Mouse (Mus musculus) liver, embryonic 11.5 days (tissue): ENCODE measurements at regions not wholly inside any gene's neighbourhood (a gene's known extent, or its start where the extent isn't known, plus 50 kb on each side); places are given as distances from the start of the nearest gene placed in this dataset.

Experiments
- ATAC-seq: fragments of 200-750 bp; cut with Nextera tagmentation; replicated peaks from 2 replicates; pipeline ENCODE4 v1.8.0; 2017; ENCODE audit warnings: moderate number of reproducible peaks, mild to moderate bottlenecking, moderate TSS enrichment, moderate library complexity; ENCODE audit not compliant: low FRiP score
- DNase-seq: peaks from one replicate; pipeline ENCODE4 v3.0.0-alpha.2; 2017; ENCODE audit warnings: low spot score
- H3K27ac ChIP-seq: fragments of 300-500 bp; sonication (generic); 2 replicates; pipeline ENCODE4 v1.5.1; 2014; ENCODE audit warnings: mild to moderate bottlenecking, low read depth, low read length, control low read depth
- H3K27me3 ChIP-seq: fragments of 300-500 bp; sonication (generic); replicated peaks from 2 replicates; pipeline ENCODE4 v1.6.1; 2014; ENCODE audit warnings: low read length, mixed read lengths; ENCODE audit not compliant: control insufficient read depth, insufficient read depth
- H3K36me3 ChIP-seq: fragments of 300-500 bp; sonication (generic); 2 replicates; pipeline ENCODE4 v1.6.1; 2014; ENCODE audit warnings: mild to moderate bottlenecking, low read length, moderate library complexity, mixed read lengths; ENCODE audit not compliant: control insufficient read depth, insufficient read depth
- H3K4me1 ChIP-seq: fragments of 300-500 bp; sonication (generic); replicated peaks from 2 replicates; pipeline ENCODE4 v1.6.1; 2014; ENCODE audit warnings: low read length, mixed read lengths; ENCODE audit not compliant: control insufficient read depth, insufficient read depth
- H3K4me2 ChIP-seq: fragments of 300-500 bp; sonication (generic); 2 replicates; pipeline ENCODE4 v1.6.1; 2014; ENCODE audit warnings: mild to moderate bottlenecking, control low read depth, moderate library complexity
- H3K4me3 ChIP-seq: fragments of 300-500 bp; sonication (generic); 2 replicates; pipeline ENCODE4 v1.5.1; 2014; ENCODE audit warnings: low read depth, low read length, control low read depth
- H3K9ac ChIP-seq: fragments of 300-500 bp; sonication (generic); 2 replicates; pipeline ENCODE4 v1.6.1; 2014; ENCODE audit warnings: low read depth, low read length, control low read depth
- H3K9me3 ChIP-seq: fragments of 300-500 bp; sonication (generic); 2 replicates; pipeline ENCODE4 v1.6.1; 2016; ENCODE audit warnings: low read length, inconsistent platforms, mixed read lengths; ENCODE audit not compliant: control insufficient read depth
- WGBS: fragments of 180-500 bp; shearing (Covaris S2); extraction: QIAGEN DNeasy Blood & Tissue Kit; methylation state at CpG from one replicate; pipeline ENCODE4 v1.1.7; 2014; 5-methylcytosine and 5-hydroxymethylcytosine counted together

DNA sequence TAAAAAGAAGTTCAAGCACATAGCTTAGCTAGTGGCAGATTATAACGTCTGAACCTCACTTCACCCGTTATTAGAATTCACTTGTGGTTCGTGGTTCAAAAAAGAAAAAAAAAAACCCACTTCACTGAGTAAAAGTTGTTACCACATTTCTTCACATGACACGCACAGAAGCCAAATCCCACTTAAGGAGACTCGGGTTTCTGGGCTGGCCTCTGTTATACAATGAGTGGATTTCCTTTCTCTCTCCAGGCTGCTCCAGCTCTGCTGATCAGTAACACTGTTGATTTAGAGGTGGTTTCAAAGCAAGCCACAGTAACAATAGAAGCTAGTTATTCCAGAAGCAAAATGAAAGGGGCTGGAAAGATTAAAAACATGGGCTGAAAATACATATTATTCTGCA is 147.4 kb downstream of the Rnd3 start:
- no peak overlapping the region for H3K4me2 ChIP-seq
- no peaks in the 10 kb centered on the region for H3K27me3 ChIP-seq
- no peaks in the 10 kb centered on the region for H3K9me3 ChIP-seq
- no peak overlapping the region for H3K4me3 ChIP-seq
- WGBS, result 63% methylated on average over 5 of the region's 5 CpGs
- DNase-seq, result no peak
- no peaks in the 10 kb centered on the region for H3K4me1 ChIP-seq
- no peak overlapping the region for H3K9ac ChIP-seq
- no peak for ATAC-seq
- no peaks in the 10 kb centered on the region for H3K36me3 ChIP-seq
- H3K27ac ChIP-seq, result no peak overlapping the region

DNA sequence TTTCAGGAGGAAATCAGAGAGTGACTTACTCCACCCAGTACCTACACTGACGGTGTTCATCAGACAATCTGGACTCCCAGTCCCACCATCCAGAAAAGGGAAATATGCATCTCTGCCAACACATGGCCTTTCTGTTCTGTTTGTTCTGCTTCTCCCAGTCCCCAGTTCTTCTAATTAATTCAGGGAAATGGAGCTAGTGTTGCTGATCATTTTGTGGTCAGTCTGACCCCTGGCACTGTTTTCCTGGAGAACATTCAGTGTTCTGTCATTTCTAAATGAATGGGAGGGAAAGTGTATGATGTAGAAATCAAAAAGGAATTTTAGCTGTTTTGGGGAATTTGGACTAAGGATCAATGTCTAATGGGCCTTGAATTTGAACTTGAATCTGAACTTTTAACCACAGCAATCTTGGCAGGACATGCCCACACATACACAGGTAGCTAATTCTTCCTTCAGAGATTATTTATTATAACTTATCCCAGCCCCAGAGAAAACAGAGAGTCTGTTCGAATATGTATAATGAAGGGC is 165.0 kb downstream of the Rnd3 start:
- Histone ChIP-seq H3K36me3 (no peaks in the 10 kb centered on the region), H3K4me3 (no peak overlapping the region), H3K4me2 (no peak overlapping the region), H3K9me3 (no peaks in the 10 kb centered on the region), H3K27ac (no peak overlapping the region), H3K4me1 (no peaks in the 10 kb centered on the region), H3K27me3 (no peaks in the 10 kb centered on the region), H3K9ac (no peak overlapping the region)
- DNase-seq (no peak), ATAC-seq (no peak)
- WGBS, result 76% methylated on average over 2 of the region's 2 CpGs

DNA sequence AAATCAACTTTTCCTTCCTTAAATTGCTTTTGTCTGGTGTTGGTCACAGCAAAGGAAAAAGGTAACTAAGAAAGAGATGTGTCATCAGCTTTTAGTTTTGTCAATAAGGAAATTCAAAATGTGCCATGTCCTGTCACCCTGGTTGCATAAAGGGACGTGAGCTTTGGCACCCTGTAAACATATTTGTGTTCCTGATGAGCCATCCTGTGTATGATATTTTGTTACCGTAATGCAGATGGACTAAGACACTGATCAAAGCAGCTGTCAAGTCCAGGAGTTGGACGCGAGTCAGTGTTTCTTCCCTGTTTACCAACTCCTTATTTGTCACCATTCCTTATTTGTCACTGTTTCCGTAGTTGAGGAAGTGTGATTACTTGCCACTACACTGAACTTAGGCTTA is 166.3 kb downstream of the Rnd3 start:
- ATAC-seq (no peak), DNase-seq (no peak)
- WGBS, result 80% methylated on average over 5 of the region's 5 CpGs
- H3K9ac ChIP-seq, result no peak overlapping the region
- no peak overlapping the region for H3K27ac ChIP-seq
- no peak overlapping the region for H3K4me3 ChIP-seq
- no peak overlapping the region for H3K4me2 ChIP-seq
- H3K27me3 ChIP-seq, result no peaks in the 10 kb centered on the region
- no peaks in the 10 kb centered on the region for H3K9me3 ChIP-seq
- no peaks in the 10 kb centered on the region for H3K4me1 ChIP-seq
- H3K36me3 ChIP-seq, result no peaks in the 10 kb centered on the region

DNA sequence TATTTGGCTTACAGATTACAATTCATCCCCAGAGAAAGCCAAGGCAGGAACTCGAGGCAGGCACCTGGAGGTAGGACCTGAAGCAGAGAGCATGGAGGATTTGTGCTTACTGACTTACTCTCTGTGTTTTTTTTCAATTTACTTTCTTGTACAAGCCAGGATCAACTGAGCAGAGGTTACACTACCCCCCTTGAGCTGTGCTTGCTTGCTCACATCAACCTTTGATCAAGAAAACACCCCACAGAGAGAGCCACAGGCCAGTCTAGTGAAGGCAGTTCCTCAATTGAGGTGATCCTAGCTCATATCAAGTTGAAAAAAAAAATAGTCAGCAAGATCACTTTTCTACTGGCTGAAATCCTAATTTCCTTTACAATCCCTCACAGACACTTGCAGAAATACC is 170.6 kb downstream of the Rnd3 start:
- Histone ChIP-seq H3K27ac (no peak overlapping the region), H3K9ac (no peak overlapping the region), H3K4me3 (no peak overlapping the region), H3K4me2 (no peak overlapping the region), H3K4me1 (no peaks in the 10 kb centered on the region), H3K9me3 (no peaks in the 10 kb centered on the region), H3K36me3 (no peaks in the 10 kb centered on the region), H3K27me3 (no peaks in the 10 kb centered on the region)
- ATAC-seq (no peak), DNase-seq (no peak)
- 68% methylated on average over 1 of the region's 1 CpGs for WGBS

DNA sequence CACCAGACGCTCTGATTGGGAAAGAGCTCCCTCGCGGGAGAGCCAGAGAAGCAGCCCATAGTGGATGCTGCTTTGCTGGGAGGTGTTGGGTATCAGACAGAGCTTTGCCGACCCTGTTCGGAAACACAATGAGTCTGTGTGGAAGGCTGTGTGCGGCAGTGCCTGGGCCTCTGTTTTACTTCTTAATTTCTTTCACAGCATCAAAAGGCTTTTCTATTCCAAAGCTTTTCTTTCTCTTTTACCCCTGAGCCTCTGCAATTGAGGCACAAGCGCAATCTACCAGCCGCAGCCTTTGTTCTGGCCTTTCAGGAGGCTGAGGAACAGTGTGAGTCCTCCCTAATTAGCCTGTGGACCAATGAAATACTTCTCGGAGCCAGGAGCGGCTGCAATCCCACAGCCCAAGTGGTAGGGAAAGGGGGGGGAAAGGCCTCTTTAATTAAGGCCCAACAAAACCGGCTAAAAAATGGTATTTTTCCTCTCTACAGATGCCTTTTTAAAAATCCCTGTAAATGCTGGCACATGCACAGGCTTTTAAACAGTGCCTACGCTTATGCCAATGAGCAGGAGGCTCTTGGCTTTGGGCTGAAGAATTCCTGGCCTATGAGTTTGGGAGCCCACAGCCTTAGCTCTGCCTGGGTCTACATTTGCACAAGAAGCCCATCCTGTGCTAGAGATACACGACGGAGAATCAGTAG is 177.6 kb downstream of the Rnd3 start:
- Histone ChIP-seq H3K9ac (no peak overlapping the region), H3K9me3 (no peaks in the 10 kb centered on the region), H3K4me2 (0 out of 2 replicates have a peak overlapping the region, but pooled peaks have one; percentile 3), H3K27ac (no peak overlapping the region), H3K4me1 (no peaks in the 10 kb centered on the region), H3K4me3 (no peak overlapping the region), H3K27me3 (no peaks in the 10 kb centered on the region), H3K36me3 (no peaks in the 10 kb centered on the region)
- WGBS, result 24% methylated on average over 14 of the region's 14 CpGs
- ATAC-seq (no peak), DNase-seq (no peak)

DNA sequence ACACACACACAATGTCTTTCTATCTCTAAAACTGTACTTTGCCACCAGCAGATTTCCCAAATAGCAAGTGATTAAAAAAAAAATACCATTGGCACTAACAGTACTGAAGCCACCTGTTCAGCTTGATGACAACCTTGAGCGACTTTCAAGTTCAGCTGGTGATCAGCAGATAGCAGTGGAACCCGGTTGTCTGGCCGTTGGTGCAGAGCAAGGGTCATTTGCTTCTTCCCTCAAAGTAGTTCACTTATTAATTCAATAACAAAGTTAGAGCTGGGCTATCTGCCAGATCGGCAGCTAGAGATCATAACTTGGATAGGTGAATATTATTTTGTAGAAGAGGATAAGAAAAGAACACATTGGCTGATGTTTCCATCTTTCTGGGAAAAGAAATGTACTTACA is 180.5 kb downstream of the Rnd3 start:
- DNase-seq (no peak), ATAC-seq (no peak)
- no peaks in the 10 kb centered on the region for H3K9me3 ChIP-seq
- no peak overlapping the region for H3K9ac ChIP-seq
- no peak overlapping the region for H3K27ac ChIP-seq
- no peaks in the 10 kb centered on the region for H3K27me3 ChIP-seq
- no peak overlapping the region for H3K4me3 ChIP-seq
- no peaks in the 10 kb centered on the region for H3K4me1 ChIP-seq
- no peak overlapping the region for H3K4me2 ChIP-seq
- 78% methylated on average over 4 of the region's 4 CpGs for WGBS
- no peaks in the 10 kb centered on the region for H3K36me3 ChIP-seq

DNA sequence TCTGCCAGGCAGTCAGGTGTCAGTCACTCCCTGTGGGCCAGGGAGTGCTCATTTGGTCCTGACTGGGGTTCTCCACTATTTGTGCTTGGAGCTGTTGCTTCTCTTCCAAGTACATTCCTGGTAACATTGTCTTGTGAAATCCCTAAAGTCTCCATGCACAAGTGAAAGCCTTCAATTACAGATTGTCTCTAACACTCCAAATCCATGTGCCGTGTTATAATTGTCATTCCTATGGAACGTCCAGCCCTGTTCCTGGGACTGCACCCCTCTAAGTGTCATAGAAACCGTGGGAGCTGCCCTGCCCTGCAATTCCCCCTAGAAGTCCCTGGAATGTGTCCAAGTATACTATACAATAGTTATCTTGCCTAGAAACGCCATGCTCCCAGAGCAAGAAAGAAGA is 181.1 kb downstream of the Rnd3 start:
- H3K27ac ChIP-seq, result no peak overlapping the region
- H3K9ac ChIP-seq, result no peak overlapping the region
- WGBS, result 76% methylated on average over 4 of the region's 4 CpGs
- H3K4me3 ChIP-seq, result no peak overlapping the region
- H3K9me3 ChIP-seq, result no peaks in the 10 kb centered on the region
- ATAC-seq (no peak), DNase-seq (no peak)
- no peak overlapping the region for H3K4me2 ChIP-seq
- H3K27me3 ChIP-seq, result no peaks in the 10 kb centered on the region
- no peaks in the 10 kb centered on the region for H3K36me3 ChIP-seq
- no peaks in the 10 kb centered on the region for H3K4me1 ChIP-seq

DNA sequence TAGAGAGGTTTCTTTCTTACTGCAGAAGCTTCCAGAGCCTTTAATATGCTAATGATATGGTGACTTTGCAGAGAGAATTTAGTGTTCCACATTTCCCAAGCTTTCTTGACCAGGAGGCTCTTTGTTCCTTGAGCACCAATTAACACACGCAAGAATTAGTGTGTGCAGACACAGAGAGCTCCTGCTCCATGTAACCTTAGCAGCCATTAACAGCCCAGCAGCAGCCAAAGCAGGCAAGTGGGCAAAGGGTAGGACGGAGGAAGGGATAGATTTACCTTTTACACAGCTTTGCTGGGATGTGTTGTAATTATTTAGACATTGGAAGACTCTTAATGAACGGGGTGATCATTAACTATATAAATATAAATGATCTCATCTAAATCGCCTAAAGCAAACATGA is 181.8 kb downstream of the Rnd3 start:
- ATAC-seq, result no peak
- H3K4me2 ChIP-seq, result no peak overlapping the region
- WGBS, result 73% methylated on average over 4 of the region's 4 CpGs

DNA sequence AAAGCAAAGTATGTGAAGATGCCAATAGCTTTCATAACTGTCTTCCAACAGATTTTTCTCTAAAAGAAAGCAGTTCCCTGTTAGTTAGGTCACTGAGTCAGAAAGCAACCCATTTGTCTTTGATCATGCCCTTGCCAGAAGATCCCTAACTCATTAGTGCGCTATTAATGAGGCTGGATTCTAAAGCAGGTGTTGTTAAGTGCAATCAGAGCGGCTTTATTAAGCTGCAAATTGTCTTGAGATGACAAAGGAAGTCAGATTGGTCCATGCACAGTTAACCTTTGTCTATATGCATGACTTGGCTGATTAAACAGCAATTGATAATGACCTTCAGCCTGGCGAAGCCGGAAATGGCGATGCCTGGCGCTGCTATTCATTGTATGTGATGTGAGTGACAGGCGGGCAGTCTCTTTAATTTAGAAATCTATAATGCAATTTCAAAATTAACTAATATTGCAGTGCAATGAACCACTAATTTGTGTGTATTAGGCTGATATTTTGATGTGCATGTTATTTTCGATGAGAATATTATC is 183.4 kb downstream of the Rnd3 start:
- Histone ChIP-seq H3K9ac (no peak overlapping the region), H3K9me3 (no peaks in the 10 kb centered on the region), H3K27me3 (no peaks in the 10 kb centered on the region), H3K4me3 (no peak overlapping the region), H3K36me3 (no peaks in the 10 kb centered on the region), H3K27ac (no peak overlapping the region), H3K4me2 (no peak overlapping the region), H3K4me1 (no peaks in the 10 kb centered on the region)
- WGBS, result 80% methylated on average over 8 of the region's 8 CpGs
- DNase-seq, result no peak
- no peak for ATAC-seq

More for the DNA sequence above, 181.8 kb downstream of the Rnd3 start:
- Histone ChIP-seq H3K4me3 (no peak overlapping the region), H3K27me3 (no peaks in the 10 kb centered on the region), H3K27ac (no peak overlapping the region), H3K9me3 (no peaks in the 10 kb centered on the region), H3K9ac (no peak overlapping the region), H3K36me3 (no peaks in the 10 kb centered on the region), H3K4me1 (no peaks in the 10 kb centered on the region)
- DNase-seq, result no peak
